ENCODE assay signal across 11 mouse cellular contexts in the genomic region with DNA sequence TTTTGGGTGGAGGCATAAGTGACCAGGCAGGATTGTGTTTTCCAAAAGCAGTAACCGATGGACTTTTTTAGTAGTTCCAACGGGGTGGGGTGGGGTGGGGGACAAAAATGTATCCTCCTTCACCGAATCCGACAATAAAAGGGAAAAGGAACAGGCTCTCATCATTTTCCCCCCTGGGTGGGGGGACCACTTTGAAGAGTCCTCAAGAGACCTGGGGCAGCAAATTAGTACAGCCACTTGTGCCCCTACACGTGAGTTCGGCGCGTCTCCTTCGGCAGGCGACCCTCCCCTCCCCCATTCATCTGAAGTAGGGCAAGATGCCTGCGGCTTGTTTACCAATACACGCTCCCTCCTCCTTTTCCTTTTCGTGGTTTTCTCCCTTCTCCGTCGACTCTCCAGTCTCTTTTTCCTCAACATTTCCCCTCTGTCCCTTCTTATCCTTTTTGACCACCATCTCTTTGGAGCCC. TPM values are rescaled to one million over a fixed set of nuclear protein-coding genes. Genes with fewer than 3 reads are reported as not detected.
A peak's percentile ranks its signal among the peaks of the same experiment; 100 is the strongest.
DNase-seq lines count a peak whose midpoint lies in the region; ATAC-seq lines count a peak whose summit lies in the region.
"Had no signal": no experiment of that assay in that cellular context is flagged by ENCODE, and none has a peak within 500 bp of the region (broad histone marks: within the 10 kb centered on the region; RNA-seq: fewer than 3 reads in every experiment).

No protein-coding gene starts in this region.

- peak overlapping the region; percentile 3; the same call in 1 of the 2 replicates for H3K4me3 ChIP-seq in kidney, embryonic 14.5 days (ENCODE audit: low read length)
- peak overlapping the region; percentile 41 for H3K4me3 ChIP-seq in hindbrain, embryonic 10.5 days
- peak overlapping the region; percentile 12; the same call in 1 of the 2 replicates for H3K4me3 ChIP-seq in neural tube, embryonic 11.5 days (ENCODE audit: low read depth, low read length)

- H3K36me3 ChIP-seq in kidney, embryonic 14.5 days (ENCODE audit: control insufficient read depth, insufficient read depth, low read length) = no peaks in the 10 kb centered on the region
- peaks cover 34% of the 10 kb centered on the region for H3K36me3 ChIP-seq in hindbrain, embryonic 10.5 days
- H3K36me3 ChIP-seq in neural tube, embryonic 11.5 days (ENCODE audit: control insufficient read depth, insufficient read depth, low read length) = 0 out of 2 replicates have a peak, but pooled peaks cover 2% of the 10 kb centered on the region

- no peak for DNase-seq in kidney, adult 11 months
- peak; percentile 47 to 57 for DNase-seq in cerebellum, postnatal 36 days
- DNase-seq in hindbrain, embryonic 10.5 days (ENCODE audit: low spot score) = no peak
- peak; percentile 73 for DNase-seq in neural tube, embryonic 11.5 days (ENCODE audit: low spot score)
- DNase-seq in left cerebral cortex, adult 9 months (ENCODE audit: low spot score in 2 of 2) = no peak
- no peak for DNase-seq in ovary, postnatal 36 days (ENCODE audit: low spot score)
- no peak for DNase-seq in adrenal gland, postnatal 14 days
- DNase-seq: right cerebral cortex, postnatal 4 days had no signal

- peaks cover 84% of the 10 kb centered on the region for H3K27me3 ChIP-seq in kidney, embryonic 14.5 days (ENCODE audit: control insufficient read depth, insufficient read depth, low read length)
- peaks cover 96% of the 10 kb centered on the region for H3K27me3 ChIP-seq in hindbrain, embryonic 10.5 days (ENCODE audit: insufficient read depth, poor library complexity, severe bottlenecking)
- peaks cover 62% of the 10 kb centered on the region for H3K27me3 ChIP-seq in neural tube, embryonic 11.5 days (ENCODE audit: control insufficient read depth, insufficient read depth, low read length)

- no peaks in the 10 kb centered on the region for H3K9me3 ChIP-seq in kidney, embryonic 14.5 days (ENCODE audit: control insufficient read depth, low read length)
- no peaks in the 10 kb centered on the region for H3K9me3 ChIP-seq in hindbrain, embryonic 10.5 days
- H3K9me3 ChIP-seq in neural tube, embryonic 11.5 days (ENCODE audit: control insufficient read depth, low read length) = no peaks in the 10 kb centered on the region

- H3K4me2 ChIP-seq in kidney, embryonic 14.5 days (replicated peaks; ENCODE audit: low read depth, low read length) = 0 out of 2 replicates have a peak overlapping the region, but pooled peaks have one; percentile 21
- peak overlapping the region; percentile 25 for H3K4me2 ChIP-seq in neural tube, embryonic 11.5 days (ENCODE audit: low read depth)

- 0 out of 2 replicates have a peak, but pooled peaks cover 3% of the 10 kb centered on the region for H3K4me1 ChIP-seq in kidney, embryonic 14.5 days (ENCODE audit: control insufficient read depth, insufficient read depth, low read length)
- H3K4me1 ChIP-seq in hindbrain, embryonic 10.5 days (replicated peaks) = peaks cover 83% of the 10 kb centered on the region
- H3K4me1 ChIP-seq in neural tube, embryonic 11.5 days (ENCODE audit: control insufficient read depth, insufficient read depth, low read length) = peaks cover 36% of the 10 kb centered on the region

- ATAC-seq in kidney, embryonic 14.5 days (ENCODE audit: low FRiP score, low TSS enrichment) = no peak
- peak; percentile 25 for ATAC-seq in neural tube, embryonic 11.5 days (ENCODE audit: insufficient read depth, low FRiP score, low TSS enrichment)

- WGBS in kidney, embryonic 14.5 days = under 1% methylated on average over 15 of the region's 15 CpGs
- 0% methylated on average over 15 of the region's 15 CpGs for WGBS in hindbrain, embryonic 10.5 days
- 0% methylated on average over 15 of the region's 15 CpGs for WGBS in neural tube, embryonic 11.5 days

- H3K27ac ChIP-seq in kidney, embryonic 14.5 days (ENCODE audit: low read depth, low read length) = no peak overlapping the region
- H3K27ac ChIP-seq in hindbrain, embryonic 10.5 days = peak overlapping the region; percentile 84
- peak overlapping the region; percentile 60; the same call in 1 of the 2 replicates for H3K27ac ChIP-seq in neural tube, embryonic 11.5 days (ENCODE audit: low read depth, low read length)

- no peak overlapping the region for H3K9ac ChIP-seq in kidney, embryonic 14.5 days (ENCODE audit: low read depth, low read length)
- H3K9ac ChIP-seq in neural tube, embryonic 11.5 days (ENCODE audit: low read length) = no peak overlapping the region

RNA-seq across cellular contexts. Expression of gene Pax6, which starts 20.6 kb away (rescaled TPM):
- polyA plus RNA-seq in kidney, embryonic 14.5 days (2014; fragmentation: Nextera tagmentation; extraction: Ambion mirVana) = 0.12 and 0.46 TPM in 2 replicates
- polyA plus RNA-seq in hindbrain, embryonic 10.5 days (2016; fragmentation: Nextera tagmentation; extraction: Ambion mirVana) = 24.7 and 27.0 TPM in 2 replicates
- polyA plus RNA-seq in neural tube, embryonic 11.5 days (2014; fragmentation: Nextera tagmentation; extraction: Ambion mirVana) = 28.2 and 30.7 TPM in 2 replicates
- total RNA-seq in adrenal gland, postnatal 14 days (2021) = 0.83 TPM in 1 of 2 replicates, not detected in the other
- total RNA-seq: common myeloid progenitor, adult 5-6 weeks had no signal
- polyA plus RNA-seq: lung, embryonic 16.5 days had no signal

Comparison
In these comparisons a context has a peak if more than half of its experiments do, and no peak if none do; other contexts are left out.
1. DNase-seq: peak in cerebellum, postnatal 36 days (2 of 2) and neural tube, embryonic 11.5 days (single experiment); none in kidney, adult 11 months (single experiment), hindbrain, embryonic 10.5 days (single experiment), left cerebral cortex, adult 9 months (0 of 2), ovary, postnatal 36 days (single experiment) and adrenal gland, postnatal 14 days (single experiment).
2. RNA of gene Pax6, which starts 20.6 kb away (polyA plus RNA-seq): 28.2 to 30.7 TPM in neural tube, embryonic 11.5 days and 24.7 to 27.0 TPM in hindbrain, embryonic 10.5 days; 0.12 to 0.46 TPM in kidney, embryonic 14.5 days; every median in the first group is over 10 times any median in the second.
3. Peak in every context shown above with its lines, with median percentiles within 50 percentile points of each other: H3K4me3 ChIP-seq.